ENCODE assay signal across 10 mouse cellular contexts in genomic region chr7:6851717-6852503, GRCm38 (mm10).
A peak's percentile ranks its signal among the peaks of the same experiment; 100 is the strongest.
DNase-seq lines count a peak whose midpoint lies in the region; ATAC-seq lines count a peak whose summit lies in the region.
"Had no signal": no experiment of that assay in that cellular context is flagged by ENCODE, and none has a peak within 500 bp of the region (broad histone marks: within the 10 kb centered on the region; RNA-seq: fewer than 3 reads in every experiment).

No protein-coding gene starts in this region.

- DNase-seq in liver = peak; percentile 27
- peak; percentile 20 for DNase-seq in embryonic facial prominence, embryonic 14.5 days (ENCODE audit: low spot score)
- peak; percentile 41 for DNase-seq in kidney, postnatal 10 days
- DNase-seq in adrenal gland, postnatal 36 days = no peak
- no peak for DNase-seq in urinary bladder, postnatal 25 days (ENCODE audit: low spot score)
- DNase-seq in cerebellum, postnatal 36 days = no peak
- DNase-seq: gastrocnemius, adult 2 months; thymus, postnatal 4 days had no signal

- WGBS in liver, embryonic 12.5 days (ENCODE audit: insufficient replicate concordance) = 37% methylated on average over 5 of the region's 5 CpGs
- WGBS in embryonic facial prominence, embryonic 14.5 days = 35% methylated on average over 5 of the region's 5 CpGs
- 29% methylated on average over 5 of the region's 5 CpGs for WGBS in neural tube, embryonic 15.5 days

- no peak overlapping the region for H3K27ac ChIP-seq in liver, embryonic 12.5 days
- no peak overlapping the region for H3K27ac ChIP-seq in embryonic facial prominence, embryonic 14.5 days (replicated peaks; ENCODE audit: low read depth, low read length)
- H3K27ac ChIP-seq in neural tube, embryonic 15.5 days (replicated peaks) = peak overlapping the region; percentile 30; the same call in 1 of the 2 replicates
- H3K27ac ChIP-seq: gastrocnemius, adult 2 months had no signal

- H3K9ac ChIP-seq in liver, embryonic 12.5 days = no peak overlapping the region
- no peak overlapping the region for H3K9ac ChIP-seq in embryonic facial prominence, embryonic 14.5 days (ENCODE audit: low read depth, low read length)
- H3K9ac ChIP-seq in neural tube, embryonic 15.5 days (replicated peaks) = no peak overlapping the region

- no peaks in the 10 kb centered on the region for H3K36me3 ChIP-seq in liver, embryonic 12.5 days
- no peaks in the 10 kb centered on the region for H3K36me3 ChIP-seq in embryonic facial prominence, embryonic 14.5 days (ENCODE audit: control insufficient read depth, insufficient read depth, low read length)
- no peaks in the 10 kb centered on the region for H3K36me3 ChIP-seq in neural tube, embryonic 15.5 days

- no peaks in the 10 kb centered on the region for H3K4me1 ChIP-seq in liver, embryonic 12.5 days
- H3K4me1 ChIP-seq in embryonic facial prominence, embryonic 14.5 days (ENCODE audit: control insufficient read depth, insufficient read depth, low read length) = peaks cover 4% of the 10 kb centered on the region; the same call in 1 of the 2 replicates
- H3K4me1 ChIP-seq in neural tube, embryonic 15.5 days = peaks cover 9% of the 10 kb centered on the region

- no peak for ATAC-seq in liver, embryonic 12.5 days
- no peak; the same call in 1 of the 2 replicates for ATAC-seq in embryonic facial prominence, embryonic 14.5 days (ENCODE audit: low read depth)
- peak; percentile 89; the same call in 1 of the 2 replicates for ATAC-seq in neural tube, embryonic 15.5 days (ENCODE audit: low FRiP score)

- no peak overlapping the region for H3K4me2 ChIP-seq in liver, embryonic 12.5 days
- no peak overlapping the region for H3K4me2 ChIP-seq in embryonic facial prominence, embryonic 14.5 days (ENCODE audit: low read depth, low read length)
- no peak overlapping the region for H3K4me2 ChIP-seq in neural tube, embryonic 15.5 days

- no peaks in the 10 kb centered on the region for H3K27me3 ChIP-seq in liver, embryonic 12.5 days (replicated peaks)
- H3K27me3 ChIP-seq in embryonic facial prominence, embryonic 14.5 days (replicated peaks; ENCODE audit: control insufficient read depth, insufficient read depth, low read length) = no peaks in the 10 kb centered on the region
- no peaks in the 10 kb centered on the region for H3K27me3 ChIP-seq in neural tube, embryonic 15.5 days (replicated peaks)

- no peaks in the 10 kb centered on the region for H3K9me3 ChIP-seq in liver, embryonic 12.5 days (replicated peaks)
- H3K9me3 ChIP-seq in embryonic facial prominence, embryonic 14.5 days (ENCODE audit: control insufficient read depth, low read length) = no peaks in the 10 kb centered on the region
- H3K9me3 ChIP-seq in neural tube, embryonic 15.5 days (replicated peaks) = no peaks in the 10 kb centered on the region

- H3K4me3 ChIP-seq in liver, embryonic 12.5 days = no peak overlapping the region
- H3K4me3 ChIP-seq in embryonic facial prominence, embryonic 14.5 days (ENCODE audit: low read depth, low read length) = no peak overlapping the region
- H3K4me3 ChIP-seq in neural tube, embryonic 15.5 days (replicated peaks) = no peak overlapping the region
- H3K4me3 ChIP-seq: gastrocnemius, adult 2 months had no signal

Comparison
In these comparisons a context has a peak if more than half of its experiments do, and no peak if none do; other contexts are left out.
1. DNase-seq: peak in liver (single experiment), embryonic facial prominence, embryonic 14.5 days (single experiment) and kidney, postnatal 10 days (single experiment); none in adrenal gland, postnatal 36 days (0 of 2), urinary bladder, postnatal 25 days (single experiment) and cerebellum, postnatal 36 days (0 of 2).